Mouse (Mus musculus) forebrain, embryonic 13.5 days (tissue): ENCODE data around the gene Senp3. TPM values are rescaled to one million over a fixed set of nuclear protein-coding genes. Genes with fewer than 3 reads are reported as not detected.

Experiments used
- ATAC-seq: fragments of 200-750 bp; cut with Nextera tagmentation; 2 replicates; pipeline ENCODE4 v1.8.0; 2017
- H3K27ac ChIP-seq: fragments of 300-500 bp; sonication (generic); 2 replicates; pipeline ENCODE4 v1.5.1; 2015; ENCODE audit warnings: inconsistent platforms, mild to moderate bottlenecking, moderate library complexity
- H3K27me3 ChIP-seq: fragments of 300-500 bp; sonication (generic); 2 replicates; pipeline ENCODE4 v1.6.1; 2015; ENCODE audit warnings: mild to moderate bottlenecking, inconsistent platforms
- H3K36me3 ChIP-seq: fragments of 300-500 bp; sonication (generic); 2 replicates; pipeline ENCODE4 v1.6.1; 2015; ENCODE audit warnings: mild to moderate bottlenecking, inconsistent platforms; ENCODE audit not compliant: poor library complexity, severe bottlenecking
- H3K4me1 ChIP-seq: fragments of 300-500 bp; sonication (generic); 2 replicates; pipeline ENCODE4 v1.6.1; 2015; ENCODE audit warnings: inconsistent platforms
- H3K4me2 ChIP-seq: fragments of 300-500 bp; sonication (generic); 2 replicates; pipeline ENCODE4 v1.6.1; 2015; ENCODE audit warnings: inconsistent platforms, mild to moderate bottlenecking, moderate library complexity
- H3K4me3 ChIP-seq: fragments of 300-500 bp; sonication (generic); 2 replicates; pipeline ENCODE4 v1.5.1; 2015; ENCODE audit warnings: mild to moderate bottlenecking, inconsistent platforms
- H3K9ac ChIP-seq: fragments of 300-500 bp; sonication (generic); 2 replicates; pipeline ENCODE4 v1.6.1; 2015; ENCODE audit warnings: mild to moderate bottlenecking, inconsistent platforms
- H3K9me3 ChIP-seq: fragments of 300-500 bp; sonication (generic); replicated peaks from 2 replicates; pipeline ENCODE4 v1.6.1; 2016; ENCODE audit warnings: inconsistent platforms
- WGBS: fragments of 180-500 bp; shearing (Covaris S2); methylation state at CpG from one replicate; pipeline ENCODE4 v1.1.7; 2015; 5-methylcytosine and 5-hydroxymethylcytosine counted together
- polyA plus RNA-seq: library from polyadenylated mRNA; unstranded; fragments of >200 nt; fragmentation: Nextera tagmentation; extraction: Ambion mirVana; gene quantifications from 2 replicates; pipeline ENCODE4 v1.2.1, GENCODE M21; 2015

Senp3 gene
- polyA plus RNA-seq, 1 experiment from 2014 or later: 93.7 TPM

GRCm38 (mm10) chr11:69670786-69671725 lies 10.8 kb downstream of the Senp3 start:
- Histone ChIP-seq H3K4me2 (peak overlapping the region; percentile 97), H3K9ac (peak overlapping the region; percentile 100), H3K4me3 (peak overlapping the region; percentile 100), H3K4me1 (peaks cover 31% of the 10 kb centered on the region), H3K36me3 (peaks cover 74% of the 10 kb centered on the region), H3K27ac (peak overlapping the region; percentile 98), H3K27me3 (no peaks in the 10 kb centered on the region), H3K9me3 (no peaks in the 10 kb centered on the region)
- WGBS: under 1% methylated on average over 50 of the region's 61 CpGs
- peak; percentile 73 for ATAC-seq

- Histone ChIP-seq H3K4me3 (no peak overlapping the region), H3K9ac (no peak overlapping the region), H3K4me1 (peaks cover 32% of the 10 kb centered on the region), H3K4me2 (no peak overlapping the region), H3K27me3 (no peaks in the 10 kb centered on the region), H3K9me3 (no peaks in the 10 kb centered on the region), H3K36me3 (peaks cover 72% of the 10 kb centered on the region), H3K27ac (no peak overlapping the region)
- 83% methylated on average over 3 of the region's 3 CpGs for WGBS
- no peak for ATAC-seq
Observed at GRCm38 (mm10) chr11:69666665-69667005, 15.2 kb downstream of the Senp3 start.

GRCm38 (mm10) chr11:69665961-69666664 lies 15.8 kb downstream of the Senp3 start, which contains the start of gene Cd68:
TSS of gene Cd68 (minus strand) at chr11:69666153.
- WGBS: 33% methylated on average over 7 of the region's 7 CpGs
- no peak within 1 kb of the TSS for H3K4me3 ChIP-seq
- peaks cover 72% of the 10 kb centered on the region for H3K36me3 ChIP-seq
- peaks cover 38% of the 10 kb centered on the region for H3K4me1 ChIP-seq
- H3K4me2 ChIP-seq: no peak within 1 kb of the TSS
- no peak for ATAC-seq
- peak within 1 kb of the TSS; percentile 19; the same call in 1 of the 2 replicates for H3K27ac ChIP-seq
- H3K9me3 ChIP-seq: no peaks in the 10 kb centered on the region
- H3K27me3 ChIP-seq: no peaks in the 10 kb centered on the region
- no peak within 1 kb of the TSS for H3K9ac ChIP-seq

GRCm38 (mm10) chr11:69665457-69665960 lies 16.4 kb downstream of the Senp3 start:
- no peaks in the 10 kb centered on the region for H3K9me3 ChIP-seq
- no peak for ATAC-seq
- no peak overlapping the region for H3K4me3 ChIP-seq
- peak overlapping the region; percentile 19; the same call in 1 of the 2 replicates for H3K27ac ChIP-seq
- peaks cover 68% of the 10 kb centered on the region for H3K36me3 ChIP-seq
- H3K4me2 ChIP-seq: no peak overlapping the region
- peaks cover 37% of the 10 kb centered on the region for H3K4me1 ChIP-seq
- WGBS: 75% methylated on average over 9 of the region's 9 CpGs
- no peaks in the 10 kb centered on the region for H3K27me3 ChIP-seq
- no peak overlapping the region for H3K9ac ChIP-seq

GRCm38 (mm10) chr11:69664841-69665240 lies 17.0 kb downstream of the Senp3 start:
- H3K27me3 ChIP-seq: no peaks in the 10 kb centered on the region
- H3K4me3 ChIP-seq: no peak overlapping the region
- H3K4me2 ChIP-seq: no peak overlapping the region
- WGBS: 93% methylated on average over 7 of the region's 7 CpGs
- H3K36me3 ChIP-seq: peaks cover 68% of the 10 kb centered on the region
- H3K9ac ChIP-seq: no peak overlapping the region
- H3K27ac ChIP-seq: 0 out of 2 replicates have a peak overlapping the region, but pooled peaks have one; percentile 97
- peaks cover 34% of the 10 kb centered on the region for H3K4me1 ChIP-seq
- H3K9me3 ChIP-seq: no peaks in the 10 kb centered on the region
- ATAC-seq: no peak

- peaks cover 64% of the 10 kb centered on the region for H3K36me3 ChIP-seq
- no peaks in the 10 kb centered on the region for H3K27me3 ChIP-seq
- H3K4me3 ChIP-seq: no peak overlapping the region
- H3K4me2 ChIP-seq: no peak overlapping the region
- ATAC-seq: no peak
- no peaks in the 10 kb centered on the region for H3K9me3 ChIP-seq
- H3K27ac ChIP-seq: peak overlapping the region; percentile 97
- 91% methylated on average over 6 of the region's 6 CpGs for WGBS
- H3K9ac ChIP-seq: no peak overlapping the region
- H3K4me1 ChIP-seq: peaks cover 24% of the 10 kb centered on the region
Observed at GRCm38 (mm10) chr11:69663795-69664194, 18.1 kb downstream of the Senp3 start.

GRCm38 (mm10) chr11:69662967-69663671 lies 18.8 kb downstream of the Senp3 start:
- Histone ChIP-seq H3K4me3 (peak overlapping the region; percentile 57), H3K36me3 (peaks cover 64% of the 10 kb centered on the region), H3K27me3 (no peaks in the 10 kb centered on the region), H3K9ac (peak overlapping the region; percentile 71), H3K4me1 (peaks cover 22% of the 10 kb centered on the region), H3K4me2 (peak overlapping the region; percentile 61), H3K9me3 (no peaks in the 10 kb centered on the region), H3K27ac (peak overlapping the region; percentile 97)
- peak; percentile 9 for ATAC-seq
- 69% methylated on average over 13 of the region's 13 CpGs for WGBS

- Histone ChIP-seq H3K9me3 (no peaks in the 10 kb centered on the region), H3K27ac (peak within 1 kb of the TSS; percentile 97), H3K27me3 (no peaks in the 10 kb centered on the region), H3K4me1 (peaks cover 22% of the 10 kb centered on the region), H3K9ac (peak within 1 kb of the TSS; percentile 71), H3K4me2 (peak within 1 kb of the TSS; percentile 61), H3K36me3 (peaks cover 64% of the 10 kb centered on the region), H3K4me3 (peak within 1 kb of the TSS; percentile 57)
- peak; percentile 96 for ATAC-seq
- under 1% methylated on average over 48 of the region's 48 CpGs for WGBS
Observed at GRCm38 (mm10) chr11:69662213-69662966, 19.5 kb downstream of the Senp3 start, which contains the start of gene Mpdu1. TSS of gene Mpdu1 (minus strand) at chr11:69662642.

- peaks cover 65% of the 10 kb centered on the region for H3K36me3 ChIP-seq
- no peak for ATAC-seq
- WGBS: 87% methylated on average over 3 of the region's 3 CpGs
Observed at GRCm38 (mm10) chr11:69661221-69661881, 20.5 kb downstream of the Senp3 start.

GRCm38 (mm10) chr11:69657462-69657881 lies 24.4 kb downstream of the Senp3 start:
- H3K4me3 ChIP-seq: no peak overlapping the region
- WGBS: 84% methylated on average over 15 of the region's 15 CpGs
- no peak for ATAC-seq
- H3K9me3 ChIP-seq: no peaks in the 10 kb centered on the region
- peaks cover 20% of the 10 kb centered on the region for H3K4me1 ChIP-seq
- no peak overlapping the region for H3K9ac ChIP-seq
- H3K4me2 ChIP-seq: no peak overlapping the region
- peaks cover 70% of the 10 kb centered on the region for H3K36me3 ChIP-seq
- H3K27me3 ChIP-seq: no peaks in the 10 kb centered on the region
- no peak overlapping the region for H3K27ac ChIP-seq

More at GRCm38 (mm10) chr11:69661221-69661881, 20.5 kb downstream of the Senp3 start:
- Histone ChIP-seq H3K27me3 (no peaks in the 10 kb centered on the region), H3K4me2 (peak overlapping the region; percentile 61), H3K9me3 (no peaks in the 10 kb centered on the region), H3K4me1 (peaks cover 22% of the 10 kb centered on the region), H3K27ac (0 out of 2 replicates have a peak overlapping the region, but pooled peaks have one; percentile 97), H3K4me3 (peak overlapping the region; percentile 57), H3K9ac (peak overlapping the region; percentile 71)
